Mouse (Mus musculus): ENCODE data around the gene Adssl1. TPM values are rescaled to one million over a fixed set of nuclear protein-coding genes. Genes with fewer than 3 reads are reported as not detected.

The Adssl1 gene
- polyA plus RNA-seq, 1 experiment: 14.2 TPM

- no peak for DNase-seq
- no peak overlapping the region for H3K4me3 ChIP-seq (ENCODE audit: control insufficient read depth, insufficient read depth, low read length)
- WGBS: 74% methylated on average over 7 of the region's 7 CpGs
- H3K27me3 ChIP-seq (ENCODE audit: control insufficient read depth, insufficient read depth, low read length): no peaks in the 10 kb centered on the region
- H3K36me3 ChIP-seq (ENCODE audit: control insufficient read depth, insufficient read depth, low read length): no peaks in the 10 kb centered on the region
- peak; percentile 49; the same call in 1 of the 2 replicates for TF ChIP-seq CTCF (IDR thresholded peaks at IDR 0.05; ENCODE audit: borderline replicate concordance, control insufficient read depth, extremely low read depth, insufficient read depth, low read length, poor library complexity)
- TF ChIP-seq POLR2A (IDR thresholded peaks at IDR 0.05; ENCODE audit: control insufficient read depth, extremely low read depth, insufficient read depth, low read length, poor library complexity): no peak
- no peak overlapping the region for H3K27ac ChIP-seq (ENCODE audit: control insufficient read depth, insufficient read depth, low read length)
- peaks cover 29% of the 10 kb centered on the region for H3K4me1 ChIP-seq (replicated peaks; ENCODE audit: control insufficient read depth, insufficient read depth, low read length)
These were observed 7.4 kb downstream of the Adssl1 start for GRCm38 (mm10) chr12:112627097-112627881.

- Histone ChIP-seq H3K36me3 (ENCODE audit: control insufficient read depth, insufficient read depth, low read length) (no peaks in the 10 kb centered on the region), H3K27me3 (ENCODE audit: control insufficient read depth, insufficient read depth, low read length) (no peaks in the 10 kb centered on the region), H3K4me1 (replicated peaks; ENCODE audit: control insufficient read depth, insufficient read depth, low read length) (peaks cover 33% of the 10 kb centered on the region), H3K27ac (ENCODE audit: control insufficient read depth, insufficient read depth, low read length) (no peak overlapping the region), H3K4me3 (ENCODE audit: control insufficient read depth, insufficient read depth, low read length) (no peak overlapping the region)
- 36% methylated on average over 6 of the region's 6 CpGs for WGBS
- DNase-seq: no peak
- no peak for TF ChIP-seq POLR2A (IDR thresholded peaks at IDR 0.05; ENCODE audit: control insufficient read depth, extremely low read depth, insufficient read depth, low read length, poor library complexity)
- TF ChIP-seq CTCF (IDR thresholded peaks at IDR 0.05; ENCODE audit: borderline replicate concordance, control insufficient read depth, extremely low read depth, insufficient read depth, low read length, poor library complexity): no peak
These were observed 8.4 kb downstream of the Adssl1 start for GRCm38 (mm10) chr12:112628197-112628596.

- no peak for TF ChIP-seq CTCF (IDR thresholded peaks at IDR 0.05; ENCODE audit: borderline replicate concordance, control insufficient read depth, extremely low read depth, insufficient read depth, low read length, poor library complexity)
- no peak for TF ChIP-seq POLR2A (IDR thresholded peaks at IDR 0.05; ENCODE audit: control insufficient read depth, extremely low read depth, insufficient read depth, low read length, poor library complexity)
- 21% methylated on average over 19 of the region's 19 CpGs for WGBS
- DNase-seq: peak; percentile 73
These were observed 9.3 kb downstream of the Adssl1 start for GRCm38 (mm10) chr12:112628928-112629721.

GRCm38 (mm10) chr12:112630029-112630428 lies 10.2 kb downstream of the Adssl1 start:
- Histone ChIP-seq H3K36me3 (ENCODE audit: control insufficient read depth, insufficient read depth, low read length) (no peaks in the 10 kb centered on the region), H3K4me3 (ENCODE audit: control insufficient read depth, insufficient read depth, low read length) (no peak overlapping the region), H3K27me3 (ENCODE audit: control insufficient read depth, insufficient read depth, low read length) (no peaks in the 10 kb centered on the region), H3K4me1 (replicated peaks; ENCODE audit: control insufficient read depth, insufficient read depth, low read length) (peaks cover 36% of the 10 kb centered on the region), H3K27ac (ENCODE audit: control insufficient read depth, insufficient read depth, low read length) (no peak overlapping the region)
- no peak for TF ChIP-seq CTCF (IDR thresholded peaks at IDR 0.05; ENCODE audit: borderline replicate concordance, control insufficient read depth, extremely low read depth, insufficient read depth, low read length, poor library complexity)
- no peak for TF ChIP-seq POLR2A (IDR thresholded peaks at IDR 0.05; ENCODE audit: control insufficient read depth, extremely low read depth, insufficient read depth, low read length, poor library complexity)
- no peak for DNase-seq
- 96% methylated on average over 12 of the region's 12 CpGs for WGBS

More at GRCm38 (mm10) chr12:112628928-112629721, 9.3 kb downstream of the Adssl1 start:
- Histone ChIP-seq H3K27ac (ENCODE audit: control insufficient read depth, insufficient read depth, low read length) (no peak overlapping the region), H3K4me1 (replicated peaks; ENCODE audit: control insufficient read depth, insufficient read depth, low read length) (peaks cover 36% of the 10 kb centered on the region), H3K36me3 (ENCODE audit: control insufficient read depth, insufficient read depth, low read length) (no peaks in the 10 kb centered on the region), H3K27me3 (ENCODE audit: control insufficient read depth, insufficient read depth, low read length) (no peaks in the 10 kb centered on the region), H3K4me3 (ENCODE audit: control insufficient read depth, insufficient read depth, low read length) (peak overlapping the region; percentile 17)

GRCm38 (mm10) chr12:112630796-112631195 lies 11.0 kb downstream of the Adssl1 start:
- WGBS: 89% methylated on average over 5 of the region's 5 CpGs
- TF ChIP-seq POLR2A (IDR thresholded peaks at IDR 0.05; ENCODE audit: control insufficient read depth, extremely low read depth, insufficient read depth, low read length, poor library complexity): no peak
- TF ChIP-seq CTCF (IDR thresholded peaks at IDR 0.05; ENCODE audit: borderline replicate concordance, control insufficient read depth, extremely low read depth, insufficient read depth, low read length, poor library complexity): no peak
- Histone ChIP-seq H3K27me3 (ENCODE audit: control insufficient read depth, insufficient read depth, low read length) (no peaks in the 10 kb centered on the region), H3K4me1 (replicated peaks; ENCODE audit: control insufficient read depth, insufficient read depth, low read length) (peaks cover 36% of the 10 kb centered on the region), H3K27ac (ENCODE audit: control insufficient read depth, insufficient read depth, low read length) (no peak overlapping the region), H3K36me3 (ENCODE audit: control insufficient read depth, insufficient read depth, low read length) (no peaks in the 10 kb centered on the region), H3K4me3 (ENCODE audit: control insufficient read depth, insufficient read depth, low read length) (no peak overlapping the region)
- no peak for DNase-seq

- WGBS: 57% methylated on average over 1 of the region's 1 CpGs
These were observed 11.6 kb downstream of the Adssl1 start for GRCm38 (mm10) chr12:112631472-112631871.

More at GRCm38 (mm10) chr12:112631472-112631871, 11.6 kb downstream of the Adssl1 start:
- peaks cover 29% of the 10 kb centered on the region for H3K4me1 ChIP-seq (replicated peaks; ENCODE audit: control insufficient read depth, insufficient read depth, low read length)
- TF ChIP-seq POLR2A (IDR thresholded peaks at IDR 0.05; ENCODE audit: control insufficient read depth, extremely low read depth, insufficient read depth, low read length, poor library complexity): no peak
- TF ChIP-seq CTCF (IDR thresholded peaks at IDR 0.05; ENCODE audit: borderline replicate concordance, control insufficient read depth, extremely low read depth, insufficient read depth, low read length, poor library complexity): no peak
- DNase-seq: no peak
- no peaks in the 10 kb centered on the region for H3K36me3 ChIP-seq (ENCODE audit: control insufficient read depth, insufficient read depth, low read length)
- no peaks in the 10 kb centered on the region for H3K27me3 ChIP-seq (ENCODE audit: control insufficient read depth, insufficient read depth, low read length)
- no peak overlapping the region for H3K4me3 ChIP-seq (ENCODE audit: control insufficient read depth, insufficient read depth, low read length)
- H3K27ac ChIP-seq (ENCODE audit: control insufficient read depth, insufficient read depth, low read length): no peak overlapping the region

All from thymus, adult 2 months (tissue).